Comparison of ENCODE assay signal across 32 mouse cellular contexts in genomic region chrX:101734981-101735380, GRCm38 (mm10). TPM values are rescaled to one million over a fixed set of nuclear protein-coding genes. Genes with fewer than 3 reads are reported as not detected.
DNase-seq lines count a peak whose midpoint lies in the region; ATAC-seq lines count a peak whose summit lies in the region.
"Had no signal": no experiment of that assay in that cellular context is flagged by ENCODE, and none has a peak within 500 bp of the region (broad histone marks: within the 10 kb centered on the region; RNA-seq: fewer than 3 reads in every experiment).

No protein-coding gene starts in this region.

- no peak for ATAC-seq in CD4-positive, CD25-positive, alpha-beta regulatory T cell, adult 4 months
- ATAC-seq in megakaryocyte progenitor cell, adult 5-6 weeks (replicated peaks; ENCODE audit: poor library complexity): no peak
- ATAC-seq: activated CD4-positive, CD25-positive, alpha-beta regulatory T cell, adult 4 months; forebrain, embryonic 14.5 days; forebrain, postnatal 0 days; intestine, embryonic 15.5 days; Patski had no signal

- DNase-seq in CD4-positive, CD25-positive, alpha-beta regulatory T cell, adult 2 months (ENCODE audit: low read depth, low spot score): peak; percentile 14
- DNase-seq in R1 (ENCODE audit: low read depth, low spot score): peak; percentile 70
- peak; percentile 67 for DNase-seq in induced T-regulatory cell, adult 2 months (ENCODE audit: low read depth)
- no peak for DNase-seq in cerebellum, postnatal 36 days
- DNase-seq: adrenal gland, postnatal 10 days; adrenal gland, postnatal 36 days; cerebellum, adult 11 months; cerebellum, adult 2 months; cerebellum, postnatal 10 days; forebrain, postnatal 0 days; gastrocnemius, adult 2 months; gastrocnemius, postnatal 14 days; kidney, adult 11 months had no signal

RNA-seq across cellular contexts. Expression of gene Cxcr3, which starts 0.9 kb away (rescaled TPM):
- polyA plus RNA-seq in CD4-positive, CD25-positive, alpha-beta regulatory T cell, adult 4 months (2017; shearing (Covaris generic)): 100 to 1,000 TPM; 155 to 211 TPM
- 0.22 and 0.29 TPM in 2 replicates for total RNA-seq in megakaryocyte progenitor cell, adult 5-6 weeks (2015)
- total RNA-seq in megakaryocyte progenitor cell, adult 5-6 weeks (2017): 0.07 and 0.21 TPM in 2 replicates
- total RNA-seq: G1E; gastrocnemius, adult 2 months had no signal
- polyA plus RNA-seq: embryonic facial prominence, embryonic 12.5 days; G1E; heart, embryonic 11.5 days; hindbrain, embryonic 12.5 days; hindbrain, embryonic 15.5 days; Patski had no signal

RNA-seq across cellular contexts. Expression of gene Gm4779, which starts 59.2 kb away (rescaled TPM):
- polyA plus RNA-seq in CD4-positive, CD25-positive, alpha-beta regulatory T cell, adult 4 months (2017; shearing (Covaris generic)): 1 to 10 TPM in 1 of 2 experiments, not detected in 1; 1.4 TPM
- total RNA-seq in megakaryocyte progenitor cell, adult 5-6 weeks (2015): not detected in 2 replicates
- total RNA-seq in megakaryocyte progenitor cell, adult 5-6 weeks (2017): 0.30 TPM in 1 of 2 replicates, not detected in the other
- total RNA-seq: adrenal gland, adult 18-20 months; adrenal gland, postnatal 10 days; adrenal gland, postnatal 36 days; forebrain, postnatal 0 days; G1E; gastrocnemius, adult 2 months; gastrocnemius, postnatal 14 days; gastrocnemius, postnatal 4 days; heart, adult 8-10 months; heart, postnatal 25 days; hematopoietic stem cell, adult 5-6 weeks had no signal
- polyA plus RNA-seq: activated CD4-positive, CD25-positive, alpha-beta regulatory T cell, adult 4 months; forebrain, embryonic 11.5 days; forebrain, embryonic 14.5 days; forebrain, postnatal 0 days; G1E; heart, embryonic 14.5 days; hindbrain, embryonic 12.5 days; hindbrain, embryonic 15.5 days; Patski had no signal

RNA-seq across cellular contexts. Expression of gene 8030474K03Rik, which starts 59.5 kb away (rescaled TPM):
- 1 to 10 TPM in 1 of 2 experiments, not detected in 1; 2.6 TPM for polyA plus RNA-seq in CD4-positive, CD25-positive, alpha-beta regulatory T cell, adult 4 months (2017; shearing (Covaris generic))
- total RNA-seq in megakaryocyte progenitor cell, adult 5-6 weeks (2015): 0.51 TPM in 1 of 2 replicates, not detected in the other
- 0.12 TPM in 1 of 2 replicates, not detected in the other for total RNA-seq in megakaryocyte progenitor cell, adult 5-6 weeks (2017)
- total RNA-seq: adrenal gland, adult 18-20 months; adrenal gland, postnatal 10 days; adrenal gland, postnatal 36 days; forebrain, postnatal 0 days; G1E; gastrocnemius, adult 2 months; gastrocnemius, postnatal 14 days; gastrocnemius, postnatal 4 days; heart, postnatal 25 days; hematopoietic stem cell, adult 5-6 weeks had no signal
- polyA plus RNA-seq: activated CD4-positive, CD25-positive, alpha-beta regulatory T cell, adult 4 months; forebrain, embryonic 11.5 days; forebrain, embryonic 14.5 days; forebrain, postnatal 0 days; frontal cortex, adult 2 months; G1E; heart, embryonic 11.5 days; heart, embryonic 14.5 days; hindbrain, embryonic 15.5 days; intestine, embryonic 15.5 days had no signal

Comparison
In these comparisons a context has a peak if more than half of its experiments do, and no peak if none do; other contexts are left out.
1. DNase-seq: peak in CD4-positive, CD25-positive, alpha-beta regulatory T cell, adult 2 months (single experiment), R1 (single experiment) and induced T-regulatory cell, adult 2 months (single experiment); none in cerebellum, postnatal 36 days (0 of 2).